Mouse (Mus musculus) MEL (cell line): ENCODE results near the gene Ehbp1. TPM values are rescaled to one million over a fixed set of nuclear protein-coding genes. Genes with fewer than 3 reads are reported as not detected.

Experiments used
- DNase-seq: peaks from one replicate; pipeline ENCODE4 v3.0.0; 2011; ENCODE audit warnings: low read depth, low spot score
- H3K27ac ChIP-seq: 2 replicates; pipeline ENCODE4 v1.5.1; 2012; ENCODE audit warnings: low read depth, mild to moderate bottlenecking, control low read depth, low read length, moderate library complexity; ENCODE audit not compliant: control insufficient read depth
- H3K27me3 ChIP-seq, 2 experiments: fragments of 150-350 bp in 1 of 2; sonication (generic) in 1 of 2; 2 replicates each; pipeline ENCODE4 v1.6.1; 2012; ENCODE audit warnings: low read length in 2 of 2, mild to moderate bottlenecking in 2 of 2, improper control_type of control experiment in 1 of 2, moderate library complexity in 1 of 2; ENCODE audit not compliant: insufficient read depth in 2 of 2, control insufficient read depth in 1 of 2
- H3K36me3 ChIP-seq, 2 experiments: 2 replicates each; pipeline ENCODE4 v1.6.1; 2012 to 2014; ENCODE audit warnings: low read length in 2 of 2, improper control_type of control experiment in 1 of 2, inconsistent platforms in 1 of 2, mild to moderate bottlenecking in 1 of 2; ENCODE audit not compliant: insufficient read depth in 2 of 2, control insufficient read depth in 1 of 2
- H3K4me1 ChIP-seq, 2 experiments: fragments of 150-350 bp in 1 of 2; sonication (generic) in 1 of 2; 2 replicates each; pipeline ENCODE4 v1.6.1; 2012; ENCODE audit warnings: low read length in 2 of 2, improper control_type of control experiment in 1 of 2, mild to moderate bottlenecking in 1 of 2; ENCODE audit not compliant: insufficient read depth in 2 of 2, control insufficient read depth in 1 of 2
- H3K4me3 ChIP-seq, 2 experiments: fragments of 150-350 bp in 1 of 2; sonication (generic) in 1 of 2; 2 replicates each; pipeline ENCODE4 v1.5.1; 2012; ENCODE audit warnings: low read depth in 2 of 2, low read length in 2 of 2, mild to moderate bottlenecking in 2 of 2, moderate library complexity in 2 of 2, control low read depth in 1 of 2, improper control_type of control experiment in 1 of 2; ENCODE audit not compliant: control insufficient read depth in 1 of 2, insufficient read depth in 1 of 2
- H3K79me2 ChIP-seq: 2 replicates; pipeline ENCODE4 v1.6.1; 2012; ENCODE audit warnings: mild to moderate bottlenecking, low read length, moderate library complexity; ENCODE audit not compliant: control insufficient read depth, poor library complexity, insufficient read depth
- H3K9ac ChIP-seq: 2 replicates; pipeline ENCODE4 v1.6.1; 2012; ENCODE audit warnings: low read depth, mild to moderate bottlenecking, control low read depth, low read length, moderate library complexity; ENCODE audit not compliant: control insufficient read depth, poor library complexity, severe bottlenecking
- H3K9me3 ChIP-seq: fragments of 150-350 bp; sonication (generic); replicated peaks from 2 replicates; pipeline ENCODE4 v1.6.1; 2012; ENCODE audit warnings: mild to moderate bottlenecking, low read length, improper control_type of control experiment, moderate library complexity; ENCODE audit not compliant: insufficient read depth
- BHLHE40 ChIP-seq: IDR thresholded peaks from 2 replicates; pipeline ENCODE4 v1.6.1; 2012; ENCODE audit warnings: low read depth, mild to moderate bottlenecking, inconsistent platforms, low read length, improper control_type of control experiment, borderline replicate concordance
- CHD1 ChIP-seq: IDR thresholded peaks from 2 replicates; pipeline ENCODE4 v1.6.1; 2012; ENCODE audit warnings: low read depth, mild to moderate bottlenecking, inconsistent platforms, low read length, improper control_type of control experiment
- CTCF ChIP-seq, 3 experiments: IDR thresholded peaks in 2 of 3; conservative IDR thresholded peaks in 1 of 3; 2 replicates each; pipeline ENCODE4 v1.5.1; 2011 to 2012; ENCODE audit warnings: low read length in 3 of 3, low read depth in 2 of 3, mild to moderate bottlenecking in 2 of 3, improper control_type of control experiment in 1 of 3, inconsistent platforms in 1 of 3, mixed read lengths in 1 of 3, moderate library complexity in 1 of 3; ENCODE audit not compliant: control insufficient read depth in 1 of 3, insufficient read depth in 1 of 3, poor library complexity in 1 of 3, severe bottlenecking in 1 of 3
- ELF1 ChIP-seq: IDR thresholded peaks from 2 replicates; pipeline ENCODE4 v1.6.1; 2014; ENCODE audit warnings: low read depth, mild to moderate bottlenecking, inconsistent platforms, low read length, improper control_type of control experiment, moderate library complexity
- ETS1 ChIP-seq: IDR thresholded peaks from 2 replicates; pipeline ENCODE4 v1.6.1; 2012; ENCODE audit warnings: low read depth, mild to moderate bottlenecking, inconsistent platforms, low read length, improper control_type of control experiment, moderate library complexity
- HCFC1 ChIP-seq: IDR thresholded peaks from 2 replicates; pipeline ENCODE4 v1.6.1; 2012; ENCODE audit warnings: low read depth, mild to moderate bottlenecking, inconsistent platforms, low read length, improper control_type of control experiment, moderate library complexity
- KAT2A ChIP-seq: conservative IDR thresholded peaks from 2 replicates; pipeline ENCODE4 v1.6.1; 2012; ENCODE audit warnings: low read depth, low read length, improper control_type of control experiment, inconsistent platforms
- MAFK ChIP-seq: IDR thresholded peaks from 2 replicates; pipeline ENCODE4 v1.6.1; 2011; ENCODE audit warnings: low read depth, mild to moderate bottlenecking, low read length, improper control_type of control experiment, borderline replicate concordance
- MAZ ChIP-seq: IDR thresholded peaks from 2 replicates; pipeline ENCODE4 v1.6.1; 2012; ENCODE audit warnings: low read depth, mild to moderate bottlenecking, inconsistent platforms, low read length, improper control_type of control experiment
- MEF2A ChIP-seq: IDR thresholded peaks from 2 replicates; pipeline ENCODE4 v1.6.1; 2014; ENCODE audit warnings: low read depth, mild to moderate bottlenecking, inconsistent platforms, low read length, improper control_type of control experiment; ENCODE audit not compliant: poor library complexity, insufficient replicate concordance, severe bottlenecking; ENCODE audit errors: extremely low read depth
- MXI1 ChIP-seq: IDR thresholded peaks from 2 replicates; pipeline ENCODE4 v1.6.1; 2011; ENCODE audit warnings: mild to moderate bottlenecking, low read depth, low read length, improper control_type of control experiment
- NELFE ChIP-seq: IDR thresholded peaks from 2 replicates; pipeline ENCODE4 v1.6.1; 2011; ENCODE audit warnings: low read depth, low read length, improper control_type of control experiment
- NRF1 ChIP-seq: IDR thresholded peaks from 2 replicates; pipeline ENCODE4 v1.6.1; 2014; ENCODE audit warnings: low read depth, mild to moderate bottlenecking, inconsistent platforms, low read length, improper control_type of control experiment, moderate library complexity; ENCODE audit not compliant: poor library complexity, insufficient read depth, severe bottlenecking
- POLR2A ChIP-seq, 2 experiments: IDR thresholded peaks; 2 replicates each; pipeline ENCODE4 v1.6.1; 2011 to 2012; ENCODE audit warnings: low read length in 2 of 2, mild to moderate bottlenecking in 2 of 2, control low read depth in 1 of 2, improper control_type of control experiment in 1 of 2, low read depth in 1 of 2, moderate library complexity in 1 of 2; ENCODE audit not compliant: control insufficient read depth in 1 of 2, insufficient read depth in 1 of 2, poor library complexity in 1 of 2
- POLR2AphosphoS2 ChIP-seq: IDR thresholded peaks from 2 replicates; pipeline ENCODE4 v1.6.1; 2011; ENCODE audit warnings: low read length, improper control_type of control experiment
- POLR2AphosphoS5 ChIP-seq: IDR thresholded peaks from 2 replicates; pipeline ENCODE4 v1.6.1; 2012; ENCODE audit warnings: low read depth, borderline replicate concordance, mild to moderate bottlenecking, inconsistent platforms, low read length, moderate library complexity, mixed read lengths
- RAD21 ChIP-seq: IDR thresholded peaks from 2 replicates; pipeline ENCODE4 v1.6.1; 2011; ENCODE audit warnings: mild to moderate bottlenecking, low read depth, low read length, improper control_type of control experiment
- SMC3 ChIP-seq: IDR thresholded peaks from 2 replicates; pipeline ENCODE4 v1.6.1; 2011; ENCODE audit warnings: low read depth, low read length, improper control_type of control experiment
- TAL1 ChIP-seq: IDR thresholded peaks from 2 replicates; pipeline ENCODE4 v1.6.1; 2012; ENCODE audit warnings: mild to moderate bottlenecking, inconsistent platforms, low read length, moderate library complexity, mixed read lengths
- TBP ChIP-seq: IDR thresholded peaks from 2 replicates; pipeline ENCODE4 v1.8.0; 2011; ENCODE audit warnings: low read depth, low read length, improper control_type of control experiment
- UBTF ChIP-seq: IDR thresholded peaks from 2 replicates; pipeline ENCODE4 v1.6.1; 2012; ENCODE audit warnings: low read depth, mild to moderate bottlenecking, inconsistent platforms, low read length, improper control_type of control experiment, moderate library complexity, borderline replicate concordance; ENCODE audit not compliant: insufficient read depth
- USF1 ChIP-seq: IDR thresholded peaks from 2 replicates; pipeline ENCODE4 v1.6.1; 2014; ENCODE audit warnings: low read depth, mild to moderate bottlenecking, inconsistent platforms, low read length, improper control_type of control experiment, moderate library complexity
- USF2 ChIP-seq, 2 experiments: IDR thresholded peaks; 2 replicates each; pipeline ENCODE4 v1.6.1; 2011 to 2012; ENCODE audit warnings: improper control_type of control experiment in 2 of 2, low read length in 2 of 2, borderline replicate concordance in 1 of 2, inconsistent platforms in 1 of 2, low read depth in 1 of 2, mild to moderate bottlenecking in 1 of 2; ENCODE audit not compliant: insufficient read depth in 1 of 2
- ZC3H11A ChIP-seq: IDR thresholded peaks from 2 replicates; pipeline ENCODE4 v1.6.1; 2012; ENCODE audit warnings: low read depth, mild to moderate bottlenecking, inconsistent platforms, low read length, improper control_type of control experiment
- ZKSCAN1 ChIP-seq: IDR thresholded peaks from 2 replicates; pipeline ENCODE4 v1.6.1; 2012; ENCODE audit warnings: low read depth, mild to moderate bottlenecking, inconsistent platforms, low read length, improper control_type of control experiment, moderate library complexity
- ZMIZ1 ChIP-seq: IDR thresholded peaks from 2 replicates; pipeline ENCODE4 v1.6.1; 2012; ENCODE audit warnings: low read depth, mild to moderate bottlenecking, inconsistent platforms, low read length, improper control_type of control experiment, moderate library complexity
- polyA plus RNA-seq, 2 experiments: library from polyadenylated mRNA; stranded (reverse) in 1 of 2; unstranded in 1 of 2; fragments of >175 nt in 1 of 2; fragments of >200 nt in 1 of 2; gene quantifications; 2 replicates each; pipeline versions ENCODE4 v1.2.1 to v1.2.4; 2012; ENCODE audit warnings: low replicate concordance in 2 of 2, low read depth in 1 of 2; ENCODE audit not compliant: insufficient read length in 2 of 2, insufficient read depth in 1 of 2, missing spikeins in 1 of 2
- total RNA-seq: library from RNA; depleted of rRNA; stranded (reverse); fragments of 300-350 nt; gene quantifications from 2 replicates; pipeline ENCODE4 v1.2.3, GENCODE M21; 2012

Gene Ehbp1
- total and polyA plus RNA-seq, 3 experiments, result 3.6 to 3.7 TPM; not detected in 1

DNA sequence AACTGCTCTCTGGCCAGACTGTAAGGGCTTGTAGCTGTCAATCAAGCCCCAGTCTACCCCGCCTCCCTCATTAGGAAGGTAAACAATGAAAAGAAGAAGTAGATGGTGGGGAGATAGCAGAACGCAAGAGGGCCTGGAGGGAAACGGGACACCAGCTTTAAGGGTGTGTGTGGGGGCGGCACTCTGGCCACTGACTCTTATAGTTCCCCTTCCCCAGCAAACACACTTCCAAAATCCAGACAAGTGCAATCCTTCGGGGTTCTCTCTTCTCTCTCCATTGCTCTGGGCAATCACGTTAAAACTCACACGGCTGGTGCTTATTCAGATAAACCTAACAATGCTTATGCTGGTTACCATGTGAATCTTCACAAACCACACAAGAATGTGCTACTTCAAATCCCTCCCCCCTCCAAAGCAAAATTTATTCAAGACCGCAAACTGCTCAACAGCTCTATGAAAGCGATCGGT is 333.9 kb downstream of the Ehbp1 start (continued):
- TF ChIP-seq NELFE, result no peak
- no peak for TF ChIP-seq POLR2AphosphoS5
- TF ChIP-seq TBP, result no peak
- TF ChIP-seq CTCF (IDR thresholded peaks at IDR 0.05 in 2 of 3, conservative IDR thresholded peaks at IDR 0.05 in 1 of 3; ENCODE audit: control insufficient read depth in 1 of 3, insufficient read depth in 1 of 3, low read depth in 2 of 3, low read length in 3 of 3, poor library complexity in 1 of 3, severe bottlenecking in 1 of 3), result no peak
- TF ChIP-seq TAL1, result no peak
- TF ChIP-seq ZMIZ1, result no peak
- no peak for TF ChIP-seq HCFC1
- TF ChIP-seq MAFK, result no peak
- TF ChIP-seq, all 39 proteins: peak for 5

DNA sequence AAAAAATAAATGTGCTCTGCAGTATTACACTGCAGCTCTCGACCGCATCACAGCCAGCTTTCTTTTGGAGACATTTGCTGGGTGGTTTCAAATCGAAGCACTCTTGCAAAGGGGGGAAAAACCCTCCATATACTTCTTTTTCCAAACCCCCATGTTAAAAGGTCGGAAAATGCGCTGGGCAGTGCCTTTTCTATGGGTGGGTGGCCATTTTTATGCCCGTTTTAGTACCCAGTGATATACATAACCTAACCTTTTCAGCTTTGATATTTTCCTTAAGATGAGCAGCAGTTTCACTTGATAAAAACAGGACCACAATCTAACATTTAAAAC is 334.3 kb downstream of the Ehbp1 start:
- Histone ChIP-seq H3K27me3 (no peaks in the 10 kb centered on the region), H3K4me3 (no peak overlapping the region), H3K36me3 (peaks cover 0 to 9% of the 10 kb centered on the region in 2 experiments; a peak in 2 of 4 replicates), H3K4me1 (peaks cover 0 to 15% of the 10 kb centered on the region in 2 experiments; a peak in 3 of 4 replicates), H3K27ac (no peak overlapping the region), H3K9ac (no peak overlapping the region), H3K79me2 (no peaks in the 10 kb centered on the region), H3K9me3 (no peaks in the 10 kb centered on the region)
- TF ChIP-seq POLR2AphosphoS2, result no peak
- TF ChIP-seq HCFC1, result no peak
- TF ChIP-seq NRF1, result no peak
- TF ChIP-seq KAT2A, result no peak
- no peak for TF ChIP-seq USF1
- no peak for DNase-seq

- H3K4me1 ChIP-seq, result peaks cover 0 to 15% of the 10 kb centered on the region in 2 experiments; a peak in 3 of 4 replicates
- no peak overlapping the region for H3K9ac ChIP-seq
- peaks cover 0 to 9% of the 10 kb centered on the region in 2 experiments; a peak in 2 of 4 replicates for H3K36me3 ChIP-seq
- H3K4me3 ChIP-seq, result no peak overlapping the region
- TF ChIP-seq ZKSCAN1 (no peak), POLR2A (IDR thresholded peaks at IDR 0.05; ENCODE audit: control insufficient read depth in 1 of 2, insufficient read depth in 1 of 2, low read depth in 1 of 2, low read length in 2 of 2, poor library complexity in 1 of 2) (no peak), CHD1 (no peak), MEF2A (no peak), MXI1 (no peak), RAD21 (no peak), POLR2AphosphoS2 (no peak), BHLHE40 (no peak), ELF1 (no peak), USF2 (IDR thresholded peaks at IDR 0.05; ENCODE audit: borderline replicate concordance in 1 of 2, insufficient read depth in 1 of 2, low read depth in 1 of 2, low read length in 2 of 2) (no peak), ZC3H11A (no peak), MAZ (no peak), HCFC1 (no peak), NELFE (no peak), UBTF (no peak), USF1 (no peak), MAFK (no peak), SMC3 (no peak), ETS1 (no peak)
- H3K9me3 ChIP-seq, result no peaks in the 10 kb centered on the region
- no peak overlapping the region for H3K27ac ChIP-seq
- H3K79me2 ChIP-seq, result no peaks in the 10 kb centered on the region
- DNase-seq, result no peak
- H3K27me3 ChIP-seq, result no peaks in the 10 kb centered on the region
These were observed 334.9 kb downstream of the Ehbp1 start for GRCm38 (mm10) chr11:22007088-22007780.
